Mouse (Mus musculus): ENCODE data around the gene Wdr77. TPM values are rescaled to one million over a fixed set of nuclear protein-coding genes. Genes with fewer than 3 reads are reported as not detected.

The Wdr77 gene
- 69.8 and 71.3 TPM in 2 replicates for polyA plus RNA-seq (2015; fragmentation: Nextera tagmentation; extraction: Ambion mirVana)

DNA sequence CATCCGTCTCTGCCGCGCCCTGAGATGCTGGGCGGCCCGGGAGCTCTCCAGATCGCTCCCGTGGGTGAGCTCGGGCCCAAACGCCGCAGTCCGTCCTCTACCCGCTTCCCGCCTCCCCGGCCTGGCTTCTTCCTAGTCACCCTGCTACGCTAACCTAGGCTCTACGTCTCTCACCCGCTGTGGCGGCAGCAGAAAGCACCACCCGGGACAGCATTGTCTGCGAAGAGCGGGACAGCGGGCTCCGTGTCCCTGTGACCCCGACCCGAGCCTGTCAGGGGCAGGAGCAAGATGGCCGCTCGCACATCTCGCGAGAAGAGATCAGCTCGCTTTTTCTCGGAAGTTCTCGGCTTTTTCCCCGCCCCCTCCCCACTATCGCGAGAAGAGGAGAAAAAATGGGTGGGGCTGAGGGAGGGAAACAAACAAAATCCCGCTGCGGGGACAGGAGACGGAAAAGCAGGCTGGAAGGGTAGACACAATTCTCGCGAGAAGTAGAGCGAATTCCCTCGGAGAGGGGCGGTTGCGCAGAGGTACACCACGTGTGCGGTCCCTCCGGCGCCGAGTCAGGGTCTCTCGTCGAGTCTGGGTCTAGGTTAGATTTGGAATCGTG, at the start of gene Wdr77:
TSS of gene Wdr77 (plus strand) at position 396 of the 607 bp plus-strand sequence.

DNA sequence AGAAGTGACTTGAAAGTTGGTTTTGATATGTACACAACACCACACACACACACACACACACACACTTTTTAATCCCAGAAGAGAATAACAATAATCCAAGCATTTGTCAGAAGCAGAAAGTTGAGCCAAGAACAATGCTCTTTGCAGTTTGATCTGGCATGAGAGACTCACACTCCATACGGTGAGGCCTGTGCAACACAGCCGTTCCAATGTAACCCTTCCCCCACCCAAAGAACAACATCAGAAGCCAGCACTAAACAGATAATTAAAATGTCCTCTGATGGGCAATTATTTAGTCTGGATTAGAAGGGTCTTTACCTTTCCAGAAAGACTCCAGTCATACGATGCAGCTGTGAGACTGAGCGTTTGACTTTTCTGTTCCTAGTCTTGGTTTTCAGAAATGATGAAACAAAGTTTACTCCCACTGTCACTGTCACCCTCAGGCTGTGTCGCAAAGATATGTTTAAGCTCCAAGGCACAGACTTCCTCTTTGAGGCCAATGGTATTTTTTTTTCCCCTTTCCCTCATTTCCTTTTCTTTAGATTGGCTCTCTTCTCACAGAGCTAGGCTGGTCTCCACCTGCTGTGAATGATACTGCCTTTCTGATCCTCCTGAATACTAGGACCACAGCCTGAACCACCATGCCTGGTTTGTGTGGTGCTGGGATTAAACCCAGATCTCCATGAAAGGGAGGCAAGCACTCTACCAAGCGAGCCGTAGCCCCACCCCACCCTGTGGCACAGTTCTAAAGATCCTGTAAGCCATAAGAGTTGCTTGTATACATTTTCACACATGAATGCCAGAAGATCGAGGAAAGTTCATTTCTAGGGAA, 26.7 kb upstream of the Wdr77 start, which contains the start of gene I830077J02Rik:
TSS of gene I830077J02Rik (minus strand) at position 425 of the 832 bp plus-strand sequence.

DNA sequence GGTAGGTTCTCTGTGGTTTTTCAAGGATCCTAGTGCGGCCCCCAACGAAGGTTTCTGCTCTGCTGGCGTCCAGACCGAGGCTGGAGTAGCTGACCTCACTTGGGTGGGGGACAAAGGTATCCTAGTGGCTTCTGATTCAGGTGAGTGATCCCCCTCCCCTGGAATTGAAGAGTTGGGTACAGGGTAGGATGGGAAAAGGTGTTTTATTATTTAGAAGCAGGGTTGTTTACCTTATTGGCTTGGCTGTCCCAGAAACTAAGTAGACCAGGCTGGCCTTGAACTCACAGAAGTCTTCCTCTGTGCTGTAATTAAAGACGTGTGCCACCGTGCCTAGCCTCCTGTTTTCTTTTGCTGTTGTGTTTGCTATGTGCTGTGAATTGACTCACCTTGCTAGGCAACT, 830 bp downstream of the Wdr77 start, which contains the start of gene Atp5f1:
TSS of gene Atp5f1 (minus strand) at position 101 of the 400 bp plus-strand sequence.

DNA sequence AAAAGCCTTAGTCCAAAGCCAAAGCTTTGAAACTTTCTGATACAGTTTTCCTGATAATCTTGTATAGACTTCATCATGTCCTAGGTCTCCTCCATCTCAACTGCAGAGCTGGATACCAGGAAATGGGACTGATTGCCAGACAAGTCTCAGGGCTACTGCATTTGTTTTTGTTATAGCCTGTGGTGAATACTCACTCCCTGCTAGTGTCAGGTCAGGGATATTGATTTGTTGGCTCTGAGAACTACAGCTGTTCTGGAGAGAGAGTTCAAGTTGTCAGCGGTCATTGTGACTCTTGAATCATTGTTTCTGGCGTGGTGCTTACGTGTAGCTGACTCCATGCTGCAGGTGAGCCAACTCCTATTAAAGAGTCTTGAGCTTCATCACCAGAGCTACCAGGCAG, 14.2 kb downstream of the Wdr77 start, which contains the start of gene Ovgp1:
TSS of gene Ovgp1 (plus strand) at position 301 of the 400 bp plus-strand sequence.

DNA sequence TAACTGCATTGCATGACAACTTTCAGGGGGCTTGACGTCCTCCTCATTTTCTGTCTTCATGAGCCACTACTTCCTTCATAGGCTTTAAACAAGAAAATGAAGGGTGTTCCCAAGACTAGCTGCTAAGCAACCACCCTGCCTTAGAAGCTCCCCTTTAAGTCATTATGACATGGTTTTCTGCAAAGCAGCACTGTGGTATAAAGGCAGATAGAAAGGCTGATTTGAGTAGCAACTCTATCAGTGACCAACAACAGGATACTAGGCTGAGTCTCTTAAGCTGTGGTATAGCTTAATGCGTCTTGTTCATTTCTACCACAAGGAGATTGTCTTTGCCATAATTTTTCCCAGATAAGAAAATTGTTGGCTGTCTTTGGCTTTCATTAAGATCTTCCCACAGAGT, 55.4 kb downstream of the Wdr77 start, which contains the start of gene Pifo:
TSS of gene Pifo (minus strand) at position 101 of the 400 bp plus-strand sequence.

Other genes starting within 250 kb of the Wdr77 start
- gene Rap1a, start 158.0 kb upstream of the Wdr77 start, polyA plus RNA-seq (2015; fragmentation: Nextera tagmentation; extraction: Ambion mirVana), result 316 and 374 TPM in 2 replicates
- 0.23 and 0.81 TPM in 2 replicates for gene Adora3, start 88.5 kb upstream of the Wdr77 start, polyA plus RNA-seq (2015; fragmentation: Nextera tagmentation; extraction: Ambion mirVana)
- gene Tmigd3, start 88.5 kb upstream of the Wdr77 start, polyA plus RNA-seq (2015; fragmentation: Nextera tagmentation; extraction: Ambion mirVana), result not detected in 2 replicates
- gene I830077J02Rik, start 26.7 kb upstream of the Wdr77 start, polyA plus RNA-seq (2015; fragmentation: Nextera tagmentation; extraction: Ambion mirVana), result 0.37 and 0.91 TPM in 2 replicates
- gene Atp5f1, start 730 bp downstream of the Wdr77 start, polyA plus RNA-seq (2015; fragmentation: Nextera tagmentation; extraction: Ambion mirVana), result 363 and 394 TPM in 2 replicates
- gene Ovgp1, start 14.3 kb downstream of the Wdr77 start, polyA plus RNA-seq (2015; fragmentation: Nextera tagmentation; extraction: Ambion mirVana), result 0.30 and 0.58 TPM in 2 replicates
- gene Pifo, start 55.3 kb downstream of the Wdr77 start, polyA plus RNA-seq (2015; fragmentation: Nextera tagmentation; extraction: Ambion mirVana), result not detected in 2 replicates
- gene Chil5, start 73.4 kb downstream of the Wdr77 start, polyA plus RNA-seq (2015; fragmentation: Nextera tagmentation; extraction: Ambion mirVana), result 0.17 and 0.39 TPM in 2 replicates
- not detected in 2 replicates for gene Chia1, start 153.9 kb downstream of the Wdr77 start, polyA plus RNA-seq (2015; fragmentation: Nextera tagmentation; extraction: Ambion mirVana)
- gene Chil3, start 208.2 kb downstream of the Wdr77 start, polyA plus RNA-seq (2015; fragmentation: Nextera tagmentation; extraction: Ambion mirVana), result 0.31 and 0.76 TPM in 2 replicates

All from urinary bladder, postnatal 0 days (tissue).